Mouse (Mus musculus) neural tube, embryonic 15.5 days (tissue): ENCODE results near the gene Kap. TPM values are rescaled to one million over a fixed set of nuclear protein-coding genes. Genes with fewer than 3 reads are reported as not detected.

ENCODE experiments used
- polyA plus RNA-seq: library from polyadenylated mRNA; unstranded; fragments of >200 nt; fragmentation: Nextera tagmentation; extraction: Ambion mirVana; gene quantifications from 2 replicates; pipeline ENCODE4 v1.2.1, GENCODE M21; 2015

Kap gene
- polyA plus RNA-seq, 1 experiment from 2014 or later, result not detected

Other genes with a start within 250 kb of the Kap start
- 5.8 and 9.1 TPM in 2 replicates for gene Etv6, start 181.9 kb upstream of the Kap start, polyA plus RNA-seq